Mouse (Mus musculus) cortical plate, adult 2 months (tissue): ENCODE measurements at regions not wholly inside any gene's neighbourhood (a gene's known extent, or its start where the extent isn't known, plus 50 kb on each side); places are given as distances from the start of the nearest gene placed in this dataset.

Source experiments
- CTCF ChIP-seq: fragments of 200-500 bp; IDR thresholded peaks from 2 replicates; pipeline ENCODE4 v1.5.1; 2011; ENCODE audit warnings: mild to moderate bottlenecking, control low read depth, low read length; ENCODE audit not compliant: insufficient read depth; ENCODE audit errors: extremely low read depth
- POLR2A ChIP-seq: fragments of 200-500 bp; IDR thresholded peaks from 2 replicates; pipeline ENCODE4 v1.6.1; 2011; ENCODE audit warnings: mild to moderate bottlenecking, low read length, control low read depth; ENCODE audit not compliant: insufficient read depth; ENCODE audit errors: extremely low read depth

- TF ChIP-seq CTCF (no peak), POLR2A (no peak)
Measured at GRCm38 (mm10) chr12:54343493-54343892, 139.8 kb upstream of the Egln3 start.
